In genomic region chr6:145341301-145342193, GRCm38 (mm10) we compare ENCODE assay signal across 8 mouse cellular contexts.
DNase-seq lines count a peak whose midpoint lies in the region; ATAC-seq lines count a peak whose summit lies in the region.

No protein-coding gene starts in this region.

- DNase-seq in adrenal gland, adult 18-20 months (ENCODE audit: low spot score in 2 of 2) = peak; percentile 70 to 75
- DNase-seq in embryo, embryonic 10 days (ENCODE audit: low spot score) = peak; percentile 90
- DNase-seq in gastrocnemius, postnatal 10 days = peak; percentile 76
- DNase-seq in induced T-regulatory cell, adult 2 months (ENCODE audit: low read depth) = peak; percentile 96
- DNase-seq in left cerebral cortex, adult 8-10 months (ENCODE audit: low spot score in 2 of 2) = peak; percentile 53 to 85
- DNase-seq in right cerebral cortex, adult 18-20 months = peak; percentile 91
- DNase-seq in urinary bladder, postnatal 14 days (ENCODE audit: low spot score) = peak; percentile 88

- ATAC-seq in megakaryocyte, adult 5-6 weeks (ENCODE audit: poor library complexity, severe bottlenecking) = peak; percentile 43

Comparison
In these comparisons a context has a peak if more than half of its experiments do, and no peak if none do; other contexts are left out.
1. Peak in every context shown above with its lines: DNase-seq and ATAC-seq.